Mouse (Mus musculus) left cerebral cortex, postnatal 4 days (tissue): ENCODE measurements at regions not wholly inside any gene's neighbourhood (a gene's known extent, or its start where the extent isn't known, plus 50 kb on each side); places are given as distances from the start of the nearest gene placed in this dataset. TPM values are rescaled to one million over a fixed set of nuclear protein-coding genes. Genes with fewer than 3 reads are reported as not detected.
"Not testable (repeated sequence)": the region's sequence is repeated elsewhere in the genome, so short reads cannot be mapped to it uniquely, and the experiment has no call there.

Source experiments
- DNase-seq: peaks from one replicate; pipeline ENCODE4 v3.0.0-alpha.2; 2022
- intact Hi-C: fragments of 180-260 bp; cut with DNase I; formaldehyde crosslinking; loops from one replicate; pipeline ENCODE4 v1.15.1; 2025
- microRNA-seq: library from miRNA; unstranded; fragments of <30 nt; microRNA quantifications from one replicate; pipeline ENCODE4 v1.2.0, GENCODE M21; 2022

DNA sequence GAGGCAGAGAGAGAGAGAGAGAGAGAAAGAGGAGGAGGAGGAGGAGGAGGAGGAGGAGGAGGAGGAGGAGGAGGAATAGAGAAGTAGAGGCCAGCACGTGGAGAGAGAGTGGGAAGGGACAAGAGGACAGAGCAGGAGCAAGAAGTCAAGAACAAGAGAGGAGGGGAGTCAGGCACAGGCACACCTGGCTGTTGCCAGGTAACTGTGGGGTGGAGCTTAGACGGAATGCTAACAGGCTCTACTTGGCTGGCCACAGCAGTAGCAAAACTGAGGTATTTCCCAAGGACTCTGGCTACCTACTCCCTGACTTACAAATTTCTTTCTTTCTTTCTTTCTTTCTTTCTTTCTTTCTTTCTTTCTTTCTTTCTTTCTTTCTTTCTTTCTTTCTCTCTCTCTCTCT, 57.1 kb upstream of the Max start:
- DNase-seq, intact Hi-C loops: not testable (repeated sequence)

- intact Hi-C loops: no loop called here
- no peak for DNase-seq
These were observed 56.4 kb upstream of the Max start for GRCm38 (mm10) chr12:77018373-77018772.

- intact Hi-C loops: no loop called here
- DNase-seq: no peak
These were observed 52.9 kb upstream of the Max start for GRCm38 (mm10) chr12:77014908-77015307.

Small RNA genes lying in the stretch of these regions (microRNA-seq; reads per million reads assigned to microRNA genes)
- not detected for gene Gm22696
